Mouse (Mus musculus) intestine, embryonic 14.5 days (tissue): ENCODE data around the gene Pxylp1. TPM values are rescaled to one million over a fixed set of nuclear protein-coding genes. Genes with fewer than 3 reads are reported as not detected.

Source experiments
- ATAC-seq: fragments of 200-750 bp; cut with Nextera tagmentation; replicated peaks from 2 replicates; pipeline ENCODE4 v1.8.0; 2017; ENCODE audit warnings: low read depth, moderate number of reproducible peaks, moderate TSS enrichment, moderate library complexity; ENCODE audit not compliant: low FRiP score, low TSS enrichment
- DNase-seq: peaks from one replicate; pipeline ENCODE4 v3.0.0-alpha.2; 2018; ENCODE audit warnings: low spot score
- H3K27ac ChIP-seq: fragments of 300-500 bp; sonication (generic); 2 replicates; pipeline ENCODE4 v1.5.1; 2014; ENCODE audit warnings: low read depth, mild to moderate bottlenecking, control low read depth
- H3K27me3 ChIP-seq: fragments of 300-500 bp; sonication (generic); replicated peaks from 2 replicates; pipeline ENCODE4 v1.6.1; 2014; ENCODE audit warnings: low read length, control low read depth; ENCODE audit not compliant: control insufficient read depth, insufficient read depth
- H3K36me3 ChIP-seq: fragments of 300-500 bp; sonication (generic); 2 replicates; pipeline ENCODE4 v1.6.1; 2014; ENCODE audit warnings: low read length, control low read depth; ENCODE audit not compliant: control insufficient read depth, insufficient read depth
- H3K4me1 ChIP-seq: fragments of 300-500 bp; sonication (generic); replicated peaks from 2 replicates; pipeline ENCODE4 v1.6.1; 2014; ENCODE audit warnings: low read length, control low read depth, mixed read lengths; ENCODE audit not compliant: control insufficient read depth, insufficient read depth
- H3K4me2 ChIP-seq: fragments of 300-500 bp; sonication (generic); 2 replicates; pipeline ENCODE4 v1.6.1; 2014; ENCODE audit warnings: low read length
- H3K4me3 ChIP-seq: fragments of 300-500 bp; sonication (generic); 2 replicates; pipeline ENCODE4 v1.5.1; 2014; ENCODE audit warnings: low read depth, low read length, control low read depth, mixed read lengths
- H3K9ac ChIP-seq: fragments of 300-500 bp; sonication (generic); 2 replicates; pipeline ENCODE4 v1.6.1; 2014; ENCODE audit warnings: mild to moderate bottlenecking, low read length
- H3K9me3 ChIP-seq: fragments of 300-500 bp; sonication (generic); 2 replicates; pipeline ENCODE4 v1.6.1; 2016; ENCODE audit warnings: low read length, control low read depth; ENCODE audit not compliant: control insufficient read depth
- WGBS: fragments of 180-500 bp; shearing (Covaris S2); extraction: QIAGEN DNeasy Blood & Tissue Kit; methylation state at CpG from one replicate; pipeline ENCODE4 v1.1.7; 2014; 5-methylcytosine and 5-hydroxymethylcytosine counted together
- polyA plus RNA-seq: library from polyadenylated mRNA; unstranded; fragments of >200 nt; fragmentation: Nextera tagmentation; extraction: Ambion mirVana; gene quantifications from 2 replicates; pipeline ENCODE4 v1.2.1, GENCODE M21; 2014

Pxylp1 gene
- polyA plus RNA-seq, 1 experiment from 2014 or later = 56.2 TPM

DNA sequence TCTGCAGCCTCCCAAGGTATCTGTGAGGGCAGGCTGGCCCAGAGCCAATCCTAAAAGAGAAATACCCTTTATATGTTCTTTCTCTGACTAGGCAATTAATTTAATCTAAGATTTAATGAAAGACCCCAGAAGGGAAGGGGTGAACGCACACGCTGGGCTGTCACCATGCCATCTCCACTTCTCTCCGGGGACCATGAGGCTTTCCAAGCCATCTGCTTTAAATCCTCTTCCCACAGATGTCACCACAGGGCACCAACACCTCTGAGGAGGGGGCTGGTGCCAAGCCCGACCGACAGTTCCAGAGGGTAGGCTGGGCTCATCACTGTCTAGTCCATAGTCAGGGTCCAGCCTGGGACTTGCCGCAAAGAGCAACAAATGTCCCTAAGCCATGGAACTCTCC is 4.5 kb downstream of the Pxylp1 start:
- Histone ChIP-seq H3K27me3 (no peaks in the 10 kb centered on the region), H3K36me3 (no peaks in the 10 kb centered on the region), H3K4me1 (peaks cover 49% of the 10 kb centered on the region), H3K27ac (peak overlapping the region; percentile 48), H3K9ac (peak overlapping the region; percentile 82), H3K9me3 (no peaks in the 10 kb centered on the region), H3K4me3 (peak overlapping the region; percentile 61), H3K4me2 (peak overlapping the region; percentile 64)
- ATAC-seq (no peak), DNase-seq (no peak)
- WGBS = 21% methylated on average over 6 of the region's 6 CpGs

DNA sequence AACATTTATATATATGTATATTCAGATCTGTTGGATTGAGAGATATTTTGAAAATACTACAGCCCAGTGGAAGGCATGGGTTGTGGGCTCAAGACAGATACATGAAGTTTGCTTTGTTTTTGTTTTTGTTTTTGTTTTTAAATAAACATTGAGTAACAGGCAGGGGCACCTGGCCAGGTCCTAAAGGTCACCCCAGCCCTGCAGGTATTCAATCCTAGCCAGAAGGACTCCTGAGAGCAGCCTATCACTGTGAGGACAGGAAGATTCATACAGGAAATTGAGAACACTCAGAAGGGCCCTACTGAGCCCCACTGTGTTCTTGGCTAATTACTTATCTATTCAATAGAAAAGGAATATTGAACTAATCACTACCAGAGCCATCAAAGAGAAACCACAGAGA is 5.0 kb downstream of the Pxylp1 start:
- peaks cover 54% of the 10 kb centered on the region for H3K4me1 ChIP-seq
- H3K36me3 ChIP-seq = no peaks in the 10 kb centered on the region
- DNase-seq (no peak), ATAC-seq (no peak)
- H3K4me2 ChIP-seq = peak overlapping the region; percentile 64
- no peaks in the 10 kb centered on the region for H3K9me3 ChIP-seq
- H3K4me3 ChIP-seq = peak overlapping the region; percentile 61; the same call in 1 of the 2 replicates
- 0 out of 2 replicates have a peak overlapping the region, but pooled peaks have one; percentile 48 for H3K27ac ChIP-seq
- H3K27me3 ChIP-seq = no peaks in the 10 kb centered on the region
- no peak overlapping the region for H3K9ac ChIP-seq

DNA sequence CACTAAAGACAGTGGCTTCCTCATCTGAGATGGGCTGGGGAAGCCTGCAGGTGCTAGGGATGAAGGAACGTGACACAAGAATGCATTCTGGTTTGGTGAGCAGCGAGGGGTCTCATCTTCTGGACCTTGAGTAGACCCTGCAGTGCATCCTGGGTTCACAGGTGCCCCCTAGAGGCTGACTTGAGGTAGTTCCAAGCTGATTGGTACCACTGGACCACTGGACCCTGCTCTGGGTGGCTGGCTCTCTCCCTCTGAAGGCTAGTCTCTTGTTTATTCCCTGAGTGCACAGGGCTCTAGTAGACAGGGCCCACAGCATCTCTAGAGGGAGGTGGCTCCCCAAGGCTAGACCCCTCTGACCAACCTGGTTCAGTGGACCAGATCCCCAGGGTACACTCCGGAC is 6.7 kb downstream of the Pxylp1 start:
- Histone ChIP-seq H3K27ac (peak overlapping the region; percentile 91), H3K4me3 (no peak overlapping the region), H3K9me3 (no peaks in the 10 kb centered on the region), H3K27me3 (no peaks in the 10 kb centered on the region), H3K9ac (no peak overlapping the region), H3K4me2 (peak overlapping the region; percentile 24), H3K4me1 (peaks cover 67% of the 10 kb centered on the region), H3K36me3 (no peaks in the 10 kb centered on the region)
- ATAC-seq = no peak
- DNase-seq = no peak
- WGBS = 48% methylated on average over 3 of the region's 3 CpGs

DNA sequence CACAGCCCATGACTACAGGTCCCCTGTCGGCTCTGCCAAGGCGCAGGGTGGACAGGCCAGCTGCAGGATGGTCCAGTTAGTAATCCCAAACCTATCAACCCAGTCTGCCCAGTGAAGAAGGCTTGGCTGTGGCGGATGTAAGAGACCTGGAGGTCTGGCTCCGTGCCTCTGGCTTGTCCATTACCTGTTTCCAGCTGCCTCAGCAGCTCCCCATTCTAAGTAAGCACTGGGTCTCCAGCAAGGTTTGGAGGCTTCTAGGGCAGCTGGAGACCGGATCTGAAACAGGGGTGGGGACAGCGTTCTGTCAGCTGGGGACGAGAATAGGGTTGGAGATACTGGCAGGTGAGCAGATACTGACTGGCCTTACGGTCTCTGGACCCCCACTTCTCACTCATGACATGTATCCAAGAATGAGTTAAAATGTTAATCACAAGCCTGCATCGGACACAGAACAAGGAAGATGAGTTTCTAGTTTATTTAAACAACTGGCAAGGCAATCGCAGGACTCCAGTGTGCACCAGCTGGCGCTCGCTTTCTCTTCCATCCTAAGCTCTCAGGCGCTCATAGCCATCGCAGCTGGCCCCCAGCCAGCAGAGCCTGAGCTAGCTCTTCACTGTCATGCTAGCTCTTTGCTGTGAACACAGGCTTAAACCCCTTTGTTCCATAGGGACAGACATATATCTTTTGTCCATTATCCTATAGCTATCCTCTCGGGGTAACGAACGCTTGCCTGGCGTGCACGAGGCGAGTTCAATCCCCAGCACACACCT is 9.8 kb downstream of the Pxylp1 start:
- Histone ChIP-seq H3K36me3 (no peaks in the 10 kb centered on the region), H3K27ac (peak overlapping the region; percentile 91), H3K27me3 (no peaks in the 10 kb centered on the region), H3K9ac (no peak overlapping the region), H3K4me2 (peak overlapping the region; percentile 14; the same call in 1 of the 2 replicates), H3K4me1 (peaks cover 74% of the 10 kb centered on the region), H3K4me3 (no peak overlapping the region), H3K9me3 (no peaks in the 10 kb centered on the region)
- 54% methylated on average over 20 of the region's 20 CpGs for WGBS
- DNase-seq (no peak), ATAC-seq (no peak)

DNA sequence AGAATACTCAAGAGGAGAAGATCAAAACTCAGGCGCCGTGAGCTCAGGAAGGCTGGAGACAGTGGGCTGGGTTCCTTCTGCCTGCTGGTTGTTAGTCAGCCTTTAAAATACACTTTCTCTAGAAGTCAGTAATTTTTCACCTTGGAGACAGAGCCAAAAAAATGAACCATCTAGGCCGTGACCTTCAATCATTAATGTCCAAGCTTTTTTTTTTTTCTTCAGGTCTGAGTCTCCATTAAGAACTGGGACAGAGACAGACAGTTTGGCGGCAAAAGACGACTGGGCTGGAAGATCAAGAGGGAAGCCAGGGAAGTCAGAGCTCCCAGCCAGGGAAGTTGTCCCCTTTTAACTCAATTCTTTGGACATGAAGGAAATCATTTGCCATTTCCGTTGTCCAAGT is 10.6 kb downstream of the Pxylp1 start:
- Histone ChIP-seq H3K9ac (no peak overlapping the region), H3K4me3 (no peak overlapping the region), H3K27me3 (no peaks in the 10 kb centered on the region), H3K4me2 (no peak overlapping the region), H3K4me1 (peaks cover 69% of the 10 kb centered on the region), H3K9me3 (no peaks in the 10 kb centered on the region), H3K27ac (peak overlapping the region; percentile 91), H3K36me3 (no peaks in the 10 kb centered on the region)
- WGBS = 41% methylated on average over 6 of the region's 6 CpGs
- ATAC-seq (no peak), DNase-seq (no peak)

DNA sequence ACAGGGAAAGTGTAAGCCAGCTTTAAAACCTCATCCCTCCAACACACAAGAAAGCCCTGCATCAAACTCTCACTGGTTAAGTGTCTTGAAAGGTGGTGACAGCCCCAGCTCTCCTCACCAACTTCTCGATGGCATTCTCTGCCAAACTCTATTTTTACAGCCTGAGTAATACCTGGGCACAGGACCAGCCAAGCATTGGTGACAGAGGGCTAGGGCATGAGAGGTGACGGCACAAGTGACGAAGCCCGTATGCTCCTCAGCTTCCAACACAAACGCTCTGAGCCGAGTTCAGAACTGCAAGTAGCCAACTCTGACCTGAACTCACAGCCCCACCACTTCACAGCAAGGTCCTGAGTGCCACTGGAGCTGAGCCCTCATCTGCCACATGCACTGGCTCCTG is 13.4 kb downstream of the Pxylp1 start:
- Histone ChIP-seq H3K36me3 (no peaks in the 10 kb centered on the region), H3K9ac (no peak overlapping the region), H3K27ac (no peak overlapping the region), H3K4me1 (peaks cover 64% of the 10 kb centered on the region), H3K27me3 (no peaks in the 10 kb centered on the region), H3K4me2 (no peak overlapping the region), H3K4me3 (no peak overlapping the region), H3K9me3 (no peaks in the 10 kb centered on the region)
- DNase-seq (no peak), ATAC-seq (no peak)
- WGBS = 78% methylated on average over 6 of the region's 6 CpGs

DNA sequence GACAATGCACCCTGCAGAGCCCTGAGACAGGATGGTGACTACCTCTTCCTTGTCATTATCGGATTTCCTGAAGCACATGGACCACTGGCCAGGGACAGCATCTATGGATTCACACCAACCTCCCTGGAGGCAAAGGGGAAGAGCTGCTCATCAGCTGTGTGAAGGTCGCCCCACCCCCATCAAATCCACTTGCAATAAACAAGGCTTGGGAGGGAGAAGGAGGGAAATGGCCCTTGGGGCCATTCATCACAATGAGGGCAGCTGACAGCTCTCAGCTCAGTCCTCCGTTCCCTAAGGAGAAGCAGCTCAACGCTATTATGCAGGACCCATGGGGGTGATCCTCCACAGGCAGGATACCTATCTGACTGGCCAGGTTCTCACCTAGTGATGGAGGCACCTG is 14.0 kb downstream of the Pxylp1 start:
- H3K9ac ChIP-seq = no peak overlapping the region
- 17% methylated on average over 4 of the region's 4 CpGs for WGBS
- H3K9me3 ChIP-seq = peaks cover 1% of the 10 kb centered on the region
- H3K27ac ChIP-seq = no peak overlapping the region
- H3K4me1 ChIP-seq = peaks cover 59% of the 10 kb centered on the region
- no peak overlapping the region for H3K4me3 ChIP-seq
- H3K4me2 ChIP-seq = no peak overlapping the region
- DNase-seq = no peak
- no peaks in the 10 kb centered on the region for H3K36me3 ChIP-seq
- no peaks in the 10 kb centered on the region for H3K27me3 ChIP-seq
- no peak for ATAC-seq

DNA sequence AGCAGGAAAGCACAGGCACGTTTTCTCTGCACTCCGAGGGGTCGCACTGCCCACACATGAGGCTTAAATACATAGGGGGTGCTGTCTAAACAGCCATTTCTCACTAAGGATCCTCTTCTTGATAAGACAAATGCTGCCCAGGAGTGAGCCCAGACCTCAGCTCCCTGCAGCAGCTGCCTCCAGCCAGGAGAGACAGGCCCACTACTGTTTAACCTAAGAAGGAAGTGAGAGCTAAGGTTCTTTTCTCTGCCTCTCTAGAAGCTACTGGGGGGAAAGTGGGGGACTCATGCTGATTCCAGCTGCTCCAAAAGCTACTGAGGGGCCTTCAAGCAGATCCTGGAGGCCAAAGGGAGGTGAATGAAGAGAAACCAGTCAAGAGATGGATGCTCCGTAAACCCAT is 16.8 kb downstream of the Pxylp1 start:
- Histone ChIP-seq H3K4me1 (peaks cover 35% of the 10 kb centered on the region), H3K9me3 (peaks cover 4% of the 10 kb centered on the region), H3K27ac (peak overlapping the region; percentile 34), H3K4me3 (no peak overlapping the region), H3K36me3 (no peaks in the 10 kb centered on the region), H3K27me3 (no peaks in the 10 kb centered on the region), H3K9ac (no peak overlapping the region), H3K4me2 (no peak overlapping the region)
- DNase-seq (no peak), ATAC-seq (no peak)
- WGBS = 34% methylated on average over 4 of the region's 4 CpGs

DNA sequence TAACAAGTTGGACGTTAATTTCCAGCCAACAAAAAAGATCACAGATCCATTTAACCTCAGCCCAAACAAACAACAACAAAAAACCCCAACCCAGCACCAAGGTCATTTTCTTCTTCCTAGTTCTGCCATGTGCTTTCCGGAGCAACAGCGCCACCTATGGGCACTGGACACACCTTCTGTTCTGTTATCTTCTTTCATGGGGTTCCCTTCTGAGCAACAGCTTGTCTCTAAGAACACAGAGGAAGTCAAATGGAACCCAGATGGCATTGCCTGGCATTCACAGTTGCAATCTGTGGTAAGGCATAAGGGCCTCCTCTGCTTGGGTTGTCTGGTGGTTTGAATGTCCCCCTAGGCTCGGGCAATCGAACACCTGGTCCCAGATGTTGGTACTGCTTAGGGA is 19.4 kb downstream of the Pxylp1 start:
- ATAC-seq = no peak
- 79% methylated on average over 5 of the region's 5 CpGs for WGBS
- no peak for DNase-seq

More for the DNA sequence above, 19.4 kb downstream of the Pxylp1 start:
- Histone ChIP-seq H3K27ac (no peak overlapping the region), H3K9ac (no peak overlapping the region), H3K4me1 (peaks cover 30% of the 10 kb centered on the region), H3K36me3 (no peaks in the 10 kb centered on the region), H3K9me3 (peaks cover 4% of the 10 kb centered on the region), H3K4me2 (no peak overlapping the region), H3K27me3 (no peaks in the 10 kb centered on the region), H3K4me3 (no peak overlapping the region)
